Comparison of ENCODE assay signal across 20 mouse cellular contexts in the genomic region with DNA sequence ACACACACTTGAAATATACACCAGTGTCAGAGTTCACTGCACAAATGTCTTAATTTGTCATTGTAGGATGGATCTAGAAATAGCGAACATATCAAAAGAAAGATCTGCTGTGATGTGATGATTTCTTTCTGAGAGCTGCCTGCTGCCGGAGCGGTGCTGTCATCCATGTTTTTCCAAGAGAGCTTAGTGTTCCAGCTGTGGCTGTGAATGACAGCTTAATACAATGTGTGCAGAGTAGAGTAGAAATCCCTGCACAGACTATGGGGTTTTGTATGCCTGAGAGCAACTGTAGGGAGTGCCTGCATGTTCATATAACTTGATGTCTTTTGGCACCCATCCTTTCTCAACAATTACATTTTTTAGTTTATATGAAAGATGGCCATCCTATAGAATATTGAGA.
DNase-seq lines count a peak whose midpoint lies in the region; ATAC-seq lines count a peak whose summit lies in the region.
"Had no signal": no experiment of that assay in that cellular context is flagged by ENCODE, and none has a peak within 500 bp of the region (broad histone marks: within the 10 kb centered on the region; RNA-seq: fewer than 3 reads in every experiment).

No protein-coding gene starts in this region.

- 34% methylated on average over 3 of the region's 3 CpGs for WGBS in forebrain, embryonic 13.5 days
- WGBS in forebrain, embryonic 10.5 days, result 61% methylated on average over 3 of the region's 3 CpGs
- 24% methylated on average over 3 of the region's 3 CpGs for WGBS in midbrain, embryonic 12.5 days

- no peak overlapping the region for H3K9ac ChIP-seq in forebrain, embryonic 13.5 days
- no peak overlapping the region for H3K9ac ChIP-seq in midbrain, embryonic 12.5 days (replicated peaks)
- H3K9ac ChIP-seq: limb, embryonic 15.5 days; liver, postnatal 0 days had no signal

- no peaks in the 10 kb centered on the region for H3K4me1 ChIP-seq in forebrain, embryonic 13.5 days
- H3K4me1 ChIP-seq in forebrain, embryonic 10.5 days, result peaks cover 4% of the 10 kb centered on the region; the same call in 1 of the 2 replicates
- peaks cover 3% of the 10 kb centered on the region for H3K4me1 ChIP-seq in midbrain, embryonic 12.5 days
- H3K4me1 ChIP-seq: limb, embryonic 15.5 days had no signal

- peak; percentile 70; the same call in 1 of the 2 replicates for ATAC-seq in forebrain, embryonic 13.5 days
- ATAC-seq in midbrain, embryonic 12.5 days (ENCODE audit: low FRiP score, low read depth), result peak; percentile 74
- ATAC-seq: liver, postnatal 0 days had no signal

- H3K27ac ChIP-seq in forebrain, embryonic 13.5 days, result no peak overlapping the region
- H3K27ac ChIP-seq in forebrain, embryonic 10.5 days, result no peak overlapping the region
- no peak overlapping the region for H3K27ac ChIP-seq in midbrain, embryonic 12.5 days (replicated peaks)
- H3K27ac ChIP-seq: heart, adult 2 months; limb, embryonic 15.5 days; stomach, postnatal 0 days had no signal

- no peaks in the 10 kb centered on the region for H3K36me3 ChIP-seq in forebrain, embryonic 13.5 days (ENCODE audit: poor library complexity, severe bottlenecking)
- H3K36me3 ChIP-seq in forebrain, embryonic 10.5 days (replicated peaks), result no peaks in the 10 kb centered on the region
- H3K36me3 ChIP-seq in midbrain, embryonic 12.5 days, result no peaks in the 10 kb centered on the region
- H3K36me3 ChIP-seq: limb, embryonic 15.5 days had no signal

- H3K27me3 ChIP-seq in forebrain, embryonic 13.5 days, result no peaks in the 10 kb centered on the region
- no peaks in the 10 kb centered on the region for H3K27me3 ChIP-seq in forebrain, embryonic 10.5 days (ENCODE audit: poor library complexity, severe bottlenecking)
- H3K27me3 ChIP-seq in midbrain, embryonic 12.5 days, result no peaks in the 10 kb centered on the region
- H3K27me3 ChIP-seq: limb, embryonic 15.5 days had no signal

- H3K9me3 ChIP-seq in forebrain, embryonic 13.5 days (replicated peaks), result no peaks in the 10 kb centered on the region
- H3K9me3 ChIP-seq in forebrain, embryonic 10.5 days, result no peaks in the 10 kb centered on the region
- no peaks in the 10 kb centered on the region for H3K9me3 ChIP-seq in midbrain, embryonic 12.5 days
- H3K9me3 ChIP-seq: limb, embryonic 15.5 days had no signal

- H3K4me2 ChIP-seq in forebrain, embryonic 13.5 days, result no peak overlapping the region
- no peak overlapping the region for H3K4me2 ChIP-seq in midbrain, embryonic 12.5 days (replicated peaks)
- H3K4me2 ChIP-seq: limb, embryonic 15.5 days had no signal

- no peak overlapping the region for H3K4me3 ChIP-seq in forebrain, embryonic 13.5 days
- no peak overlapping the region for H3K4me3 ChIP-seq in forebrain, embryonic 10.5 days
- no peak overlapping the region for H3K4me3 ChIP-seq in midbrain, embryonic 12.5 days
- H3K4me3 ChIP-seq: heart, adult 2 months; limb, embryonic 15.5 days had no signal

- no peak for DNase-seq in forebrain, embryonic 10.5 days (ENCODE audit: extremely low spot score, low spot score)
- DNase-seq in right cerebral cortex, adult 18-20 months, result peak; percentile 4
- no peak for DNase-seq in right cerebral cortex, postnatal 14 days
- no peak for DNase-seq in cerebellum, postnatal 14 days
- no peak for DNase-seq in frontal cortex, postnatal 10 days (ENCODE audit: low spot score in 2 of 2)
- no peak for DNase-seq in cerebellum, adult 8-10 months
- DNase-seq: adrenal gland, postnatal 36 days; B cell, adult 2 months; cerebellum, adult 9-10 months; gastrocnemius, postnatal 14 days; heart, adult 2 months; kidney, adult 9 months; kidney, postnatal 36 days; liver, postnatal 0 days; retina, postnatal 1 day; thymus, postnatal 25 days had no signal
